Mouse (Mus musculus) limb, embryonic 12.5 days (tissue): ENCODE data around the gene Smagp. TPM values are rescaled to one million over a fixed set of nuclear protein-coding genes. Genes with fewer than 3 reads are reported as not detected.

ENCODE experiments used
- ATAC-seq: fragments of 200-750 bp; cut with Nextera tagmentation; 2 replicates; pipeline ENCODE4 v1.8.0; 2017; ENCODE audit warnings: low read depth, moderate TSS enrichment; ENCODE audit not compliant: insufficient number of reproducible peaks, insufficient read depth, low FRiP score, low TSS enrichment
- H3K27ac ChIP-seq: fragments of 300-500 bp; sonication (generic); 2 replicates; pipeline ENCODE4 v1.5.1; 2016; ENCODE audit warnings: mild to moderate bottlenecking, moderate library complexity
- H3K27me3 ChIP-seq: fragments of 300-500 bp; sonication (generic); 2 replicates; pipeline ENCODE4 v1.6.1; 2016; ENCODE audit warnings: mild to moderate bottlenecking, moderate library complexity
- H3K36me3 ChIP-seq: fragments of 300-500 bp; sonication (generic); 2 replicates; pipeline ENCODE4 v1.6.1; 2016; ENCODE audit warnings: mild to moderate bottlenecking, moderate library complexity
- H3K4me1 ChIP-seq: fragments of 300-500 bp; sonication (generic); replicated peaks from 2 replicates; pipeline ENCODE4 v1.6.1; 2016
- H3K4me2 ChIP-seq: fragments of 300-500 bp; sonication (generic); 2 replicates; pipeline ENCODE4 v1.6.1; 2016; ENCODE audit warnings: mild to moderate bottlenecking, moderate library complexity
- H3K4me3 ChIP-seq: fragments of 300-500 bp; sonication (generic); replicated peaks from 2 replicates; pipeline ENCODE4 v1.5.1; 2016; ENCODE audit warnings: mild to moderate bottlenecking
- H3K9ac ChIP-seq: fragments of 300-500 bp; sonication (generic); replicated peaks from 2 replicates; pipeline ENCODE4 v1.6.1; 2016; ENCODE audit warnings: mild to moderate bottlenecking, moderate library complexity
- H3K9me3 ChIP-seq: fragments of 300-500 bp; sonication (generic); 2 replicates; pipeline ENCODE4 v1.6.1; 2016; ENCODE audit warnings: mild to moderate bottlenecking, moderate library complexity
- whole genome bisulfite sequencing: fragments of 180-500 bp; shearing (Covaris S2); methylation state at CpG from one replicate; pipeline ENCODE4 v1.1.7; 2016; 5-methylcytosine and 5-hydroxymethylcytosine counted together
- polyA plus RNA-seq: library from polyadenylated mRNA; unstranded; fragments of >200 nt; fragmentation: Nextera tagmentation; extraction: Ambion mirVana; gene quantifications from 2 replicates; pipeline ENCODE4 v1.2.1, GENCODE M21; 2016

Smagp gene
- polyA plus RNA-seq, 1 experiment from 2014 or later, result 4.4 TPM

DNA sequence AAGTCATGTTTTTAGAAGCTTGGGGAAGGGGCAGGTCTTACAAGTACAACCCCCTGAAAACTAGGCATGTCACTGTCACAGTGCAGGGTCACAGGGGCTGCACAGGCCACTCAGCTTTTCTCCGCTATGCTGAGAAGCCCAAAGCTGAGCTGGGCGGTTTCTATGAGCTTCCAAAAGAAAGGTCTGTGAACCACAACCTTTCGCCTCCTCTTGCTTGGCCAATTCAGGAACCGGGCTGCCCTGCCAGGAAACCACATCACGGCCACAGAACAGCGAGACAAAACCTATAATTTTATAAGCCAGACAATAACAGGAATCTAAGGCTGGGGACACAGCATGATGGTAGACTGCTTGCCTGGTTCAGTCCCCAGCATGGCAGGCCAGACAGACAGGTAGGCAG is 48.4 kb downstream of the Smagp start:
- Histone ChIP-seq H3K4me3 (no peak overlapping the region), H3K4me2 (no peak overlapping the region), H3K36me3 (peaks cover 20% of the 10 kb centered on the region; the same call in 1 of the 2 replicates), H3K9me3 (no peaks in the 10 kb centered on the region), H3K27ac (no peak overlapping the region), H3K27me3 (no peaks in the 10 kb centered on the region; the same call in 1 of the 2 replicates), H3K9ac (no peak overlapping the region), H3K4me1 (no peaks in the 10 kb centered on the region)
- 84% methylated on average over 6 of the region's 6 CpGs for WGBS
- ATAC-seq, result no peak

DNA sequence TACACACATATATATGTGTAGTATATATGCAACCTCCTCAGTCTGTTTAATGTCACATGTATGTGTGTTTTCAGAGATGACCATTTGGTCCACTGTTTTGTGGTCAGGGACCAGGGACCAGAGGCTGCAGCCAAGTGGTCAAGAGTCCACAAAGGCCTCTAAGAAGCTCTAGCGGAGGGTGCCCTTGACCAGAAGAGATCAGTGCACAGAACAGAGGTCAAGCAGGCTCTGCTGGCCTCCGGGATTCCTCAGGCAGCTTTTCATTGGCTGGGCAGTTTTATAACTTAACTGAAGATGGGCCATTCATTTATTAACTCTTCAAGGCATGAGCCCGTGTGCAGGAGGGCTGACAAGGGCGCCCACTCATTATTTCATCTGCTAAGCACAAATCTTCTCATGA is 49.6 kb downstream of the Smagp start:
- Histone ChIP-seq H3K27me3 (no peaks in the 10 kb centered on the region; the same call in 1 of the 2 replicates), H3K4me1 (no peaks in the 10 kb centered on the region), H3K9ac (no peak overlapping the region), H3K9me3 (no peaks in the 10 kb centered on the region), H3K36me3 (peaks cover 20% of the 10 kb centered on the region; the same call in 1 of the 2 replicates), H3K4me3 (no peak overlapping the region), H3K27ac (no peak overlapping the region), H3K4me2 (no peak overlapping the region)
- 72% methylated on average over 4 of the region's 4 CpGs for WGBS
- no peak for ATAC-seq

DNA sequence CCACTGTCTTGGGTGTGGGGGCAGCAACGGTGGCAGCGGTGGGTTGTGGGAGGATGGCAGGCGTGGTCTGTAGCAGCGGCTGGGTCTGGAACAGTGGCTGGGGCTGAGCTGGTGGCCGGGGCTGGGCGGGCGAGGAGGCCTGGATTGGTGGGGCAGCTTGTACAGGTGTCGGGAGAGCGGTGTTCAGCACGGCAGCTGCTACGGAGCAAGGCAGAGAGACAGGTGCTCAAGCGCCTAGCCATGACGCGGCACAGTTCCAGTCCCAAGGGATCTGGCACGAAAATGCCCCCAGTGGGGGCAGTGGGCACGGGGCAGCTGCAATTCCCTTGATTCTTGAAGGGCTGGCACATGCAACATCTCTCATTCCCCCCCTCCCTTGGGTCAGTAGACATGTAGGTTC is 50.8 kb downstream of the Smagp start:
- ATAC-seq, result no peak
- 89% methylated on average over 16 of the region's 16 CpGs for WGBS
- H3K4me3 ChIP-seq, result no peak overlapping the region
- no peak overlapping the region; the same call in 1 of the 2 replicates for H3K9ac ChIP-seq
- peaks cover 20% of the 10 kb centered on the region; the same call in 1 of the 2 replicates for H3K36me3 ChIP-seq
- H3K4me2 ChIP-seq, result no peak overlapping the region
- no peaks in the 10 kb centered on the region; the same call in 1 of the 2 replicates for H3K27me3 ChIP-seq
- no peak overlapping the region for H3K27ac ChIP-seq
- no peaks in the 10 kb centered on the region for H3K4me1 ChIP-seq
- H3K9me3 ChIP-seq, result no peaks in the 10 kb centered on the region

GRCm38 (mm10) chr15:100580108-100580507 is 56.6 kb downstream of the Smagp start:
- no peaks in the 10 kb centered on the region for H3K27me3 ChIP-seq
- no peaks in the 10 kb centered on the region for H3K36me3 ChIP-seq
- H3K4me1 ChIP-seq, result no peaks in the 10 kb centered on the region
- H3K4me3 ChIP-seq, result no peak overlapping the region
- no peaks in the 10 kb centered on the region for H3K9me3 ChIP-seq
- no peak overlapping the region for H3K27ac ChIP-seq
- no peak overlapping the region for H3K4me2 ChIP-seq
- no peak overlapping the region for H3K9ac ChIP-seq
- 86% methylated on average over 10 of the region's 10 CpGs for WGBS
- no peak for ATAC-seq

DNA sequence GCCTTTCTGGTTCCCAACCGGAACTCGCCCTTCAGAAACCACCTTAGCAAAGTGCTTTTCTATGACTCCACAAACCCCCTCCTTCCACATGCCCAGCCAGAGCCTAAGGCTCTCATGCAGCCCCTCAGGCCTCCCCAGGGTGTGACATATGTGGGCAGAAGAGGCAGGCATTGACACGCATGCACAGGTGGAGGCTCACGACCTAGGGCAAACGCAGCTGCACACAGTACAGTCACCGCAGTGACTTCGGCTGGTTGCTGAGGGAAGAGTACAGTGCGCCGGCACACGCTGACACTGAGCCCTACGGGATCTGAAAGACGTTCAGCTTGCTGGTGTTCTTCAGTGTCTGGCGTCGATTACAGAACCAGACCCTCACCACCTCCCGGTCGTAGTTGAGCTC is 58.8 kb downstream of the Smagp start:
- Histone ChIP-seq H3K27me3 (no peaks in the 10 kb centered on the region), H3K4me2 (no peak overlapping the region), H3K4me1 (0 out of 2 replicates have a peak, but pooled peaks cover 11% of the 10 kb centered on the region), H3K9ac (no peak overlapping the region), H3K9me3 (no peaks in the 10 kb centered on the region), H3K36me3 (no peaks in the 10 kb centered on the region), H3K4me3 (no peak overlapping the region), H3K27ac (no peak overlapping the region)
- ATAC-seq, result no peak
- WGBS, result 82% methylated on average over 16 of the region's 16 CpGs

- WGBS, result 78% methylated on average over 6 of the region's 6 CpGs
These were observed 59.9 kb downstream of the Smagp start for GRCm38 (mm10) chr15:100576810-100577209.

DNA sequence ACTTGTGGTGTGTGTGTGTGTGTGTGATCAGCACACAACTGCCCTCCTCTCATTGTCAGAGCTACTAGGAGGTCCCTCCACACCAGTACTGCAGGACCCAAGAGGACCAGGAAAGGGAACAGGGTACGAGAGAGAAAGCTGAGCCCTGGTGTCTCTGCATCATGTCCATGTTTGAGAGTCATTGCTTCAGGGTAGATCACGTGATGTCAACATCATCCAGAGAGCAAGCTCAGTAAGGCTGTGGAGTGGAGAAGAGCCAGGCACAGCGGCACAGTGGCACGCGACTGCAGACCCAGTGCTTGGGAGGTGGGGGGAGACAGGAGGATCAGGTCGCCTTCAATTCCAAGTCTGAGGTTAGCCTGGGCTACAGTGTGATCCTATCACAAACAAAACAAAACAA is 60.3 kb downstream of the Smagp start:
- 83% methylated on average over 6 of the region's 6 CpGs for WGBS

More at GRCm38 (mm10) chr15:100576810-100577209, 59.9 kb downstream of the Smagp start:
- no peak overlapping the region for H3K4me2 ChIP-seq
- no peak overlapping the region for H3K4me3 ChIP-seq
- H3K9me3 ChIP-seq, result no peaks in the 10 kb centered on the region
- H3K4me1 ChIP-seq, result 0 out of 2 replicates have a peak, but pooled peaks cover 11% of the 10 kb centered on the region
- no peak overlapping the region for H3K27ac ChIP-seq
- H3K9ac ChIP-seq, result no peak overlapping the region
- ATAC-seq, result no peak
- no peaks in the 10 kb centered on the region for H3K36me3 ChIP-seq
- no peaks in the 10 kb centered on the region for H3K27me3 ChIP-seq

DNA sequence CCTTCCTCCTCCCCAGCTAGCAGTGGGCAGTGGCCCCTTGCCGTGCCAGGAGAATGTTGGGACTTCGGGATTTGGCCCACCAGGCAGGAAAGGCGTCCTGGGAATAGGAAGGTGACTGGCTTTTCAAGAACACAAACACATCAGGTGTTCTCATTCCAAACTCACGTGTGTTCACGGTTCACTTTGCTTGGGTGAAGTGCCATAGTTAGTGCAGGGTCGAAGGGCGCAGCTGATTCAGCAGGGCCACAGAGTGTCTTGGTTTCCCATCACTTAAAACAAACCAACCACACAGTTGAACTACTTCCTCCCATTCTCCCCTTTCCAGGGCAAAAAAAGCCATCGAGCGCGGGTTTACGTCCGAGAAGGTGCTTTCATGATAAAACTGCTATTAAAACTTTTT is 61.4 kb downstream of the Smagp start:
- Histone ChIP-seq H3K27me3 (no peaks in the 10 kb centered on the region), H3K4me1 (0 out of 2 replicates have a peak, but pooled peaks cover 11% of the 10 kb centered on the region), H3K4me2 (no peak overlapping the region), H3K4me3 (no peak overlapping the region), H3K27ac (no peak overlapping the region), H3K9ac (no peak overlapping the region), H3K36me3 (no peaks in the 10 kb centered on the region), H3K9me3 (no peaks in the 10 kb centered on the region)
- no peak for ATAC-seq
- WGBS, result 88% methylated on average over 12 of the region's 12 CpGs

More for the DNA sequence above, 60.3 kb downstream of the Smagp start:
- Histone ChIP-seq H3K4me3 (no peak overlapping the region), H3K4me1 (0 out of 2 replicates have a peak, but pooled peaks cover 11% of the 10 kb centered on the region), H3K9ac (no peak overlapping the region), H3K4me2 (no peak overlapping the region), H3K9me3 (no peaks in the 10 kb centered on the region), H3K36me3 (no peaks in the 10 kb centered on the region), H3K27me3 (no peaks in the 10 kb centered on the region), H3K27ac (no peak overlapping the region)
- ATAC-seq, result no peak

DNA sequence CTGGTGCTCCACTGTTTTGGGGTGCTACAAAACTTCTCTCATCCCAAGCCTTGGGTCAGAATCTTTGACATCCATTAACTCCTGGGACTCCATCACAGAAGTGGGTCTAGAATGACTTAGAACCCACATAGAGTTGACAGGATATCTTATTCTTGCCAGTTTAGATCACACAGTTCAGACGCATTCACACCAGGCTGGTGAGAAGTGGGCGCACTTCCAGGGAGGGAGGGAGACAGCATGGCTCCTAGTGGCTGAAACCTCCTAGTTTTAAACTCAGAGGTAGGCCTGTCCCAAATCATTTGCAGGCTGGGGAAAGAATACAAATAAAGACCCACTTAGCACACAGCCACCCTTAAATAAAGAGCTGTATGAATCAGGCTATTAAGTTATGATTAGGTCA is 62.4 kb downstream of the Smagp start:
- Histone ChIP-seq H3K36me3 (no peaks in the 10 kb centered on the region), H3K9me3 (no peaks in the 10 kb centered on the region), H3K4me3 (no peak overlapping the region), H3K4me2 (no peak overlapping the region), H3K4me1 (0 out of 2 replicates have a peak, but pooled peaks cover 11% of the 10 kb centered on the region), H3K9ac (no peak overlapping the region), H3K27me3 (no peaks in the 10 kb centered on the region), H3K27ac (peak overlapping the region; percentile 50)
- no peak for ATAC-seq
- 68% methylated on average over 2 of the region's 2 CpGs for WGBS

- Histone ChIP-seq H3K27ac (peak overlapping the region; percentile 50), H3K4me1 (0 out of 2 replicates have a peak, but pooled peaks cover 11% of the 10 kb centered on the region), H3K9me3 (no peaks in the 10 kb centered on the region), H3K27me3 (no peaks in the 10 kb centered on the region), H3K4me2 (no peak overlapping the region), H3K36me3 (no peaks in the 10 kb centered on the region), H3K9ac (no peak overlapping the region), H3K4me3 (no peak overlapping the region)
- ATAC-seq, result no peak
- WGBS, result 51% methylated on average over 6 of the region's 6 CpGs
These were observed 62.8 kb downstream of the Smagp start for GRCm38 (mm10) chr15:100573946-100574345.
